Mouse (Mus musculus) spleen, embryonic (tissue): ENCODE measurements around the gene Cwh43.

Experiments
- CTCF ChIA-PET: fragments of 350-600 bp; sonication (Branson Sonifier 250); formaldehyde crosslinking; loops from one replicate; lab custom pipeline; 2022; lab: Charles Lee

The Cwh43 gene

GRCm38 (mm10) chr5:73393041-73393440 lies 12.8 kb upstream of the Cwh43 start:
- CTCF ChIA-PET: no interaction called here

- CTCF ChIA-PET: no interaction called here
Measured at GRCm38 (mm10) chr5:73399768-73400526, 5.9 kb upstream of the Cwh43 start.

DNA sequence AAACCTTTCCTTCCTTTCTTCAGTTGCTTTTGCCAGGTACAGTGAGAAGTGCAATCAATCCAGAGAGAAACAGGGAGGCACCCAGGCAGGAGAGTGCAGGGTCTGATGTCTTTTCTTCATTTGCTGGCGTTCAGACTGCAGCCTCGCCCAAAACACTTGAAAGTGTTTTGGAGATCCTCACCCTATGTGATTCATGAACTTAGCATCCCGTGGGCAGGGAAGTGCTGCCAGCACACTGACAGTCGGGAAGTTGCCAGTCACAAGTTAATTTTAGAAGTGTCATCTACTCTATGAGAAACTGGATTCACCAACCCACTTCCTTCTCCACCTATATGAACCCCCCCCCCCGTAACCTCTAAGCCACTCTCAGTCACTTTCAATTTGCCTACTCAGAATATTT lies 4.5 kb upstream of the Cwh43 start:
- CTCF ChIA-PET: no interaction called here

GRCm38 (mm10) chr5:73402911-73403310 lies 3.0 kb upstream of the Cwh43 start:
- CTCF ChIA-PET: no interaction called here

GRCm38 (mm10) chr5:73403311-73404068 lies 2.4 kb upstream of the Cwh43 start:
- CTCF ChIA-PET: no interaction called here

DNA sequence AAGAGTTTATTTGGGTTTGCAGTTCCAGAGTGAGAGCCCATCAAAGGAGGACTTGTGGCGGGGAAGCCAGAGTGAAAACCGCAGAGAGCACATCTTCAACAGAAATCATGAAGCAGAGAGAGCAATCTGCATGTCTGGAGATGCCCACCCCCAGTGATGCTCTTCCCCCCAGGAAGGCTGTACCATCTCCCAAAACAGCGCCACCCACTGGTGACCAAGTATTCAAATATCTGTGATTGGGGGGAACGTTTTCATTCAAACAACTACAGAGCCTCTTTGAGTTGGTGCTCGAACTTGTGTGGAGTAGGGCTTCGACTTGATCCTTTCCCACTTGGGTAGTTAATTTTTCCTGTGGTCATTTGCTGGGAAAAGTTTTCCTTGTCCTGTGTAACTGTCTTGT lies 1.1 kb upstream of the Cwh43 start:
- CTCF ChIA-PET: interaction anchor here (0.6 kb wide), 1 partner anchor 1129 kb away, joined by 12 read pairs; no protein-coding TSS in a partner anchor

DNA sequence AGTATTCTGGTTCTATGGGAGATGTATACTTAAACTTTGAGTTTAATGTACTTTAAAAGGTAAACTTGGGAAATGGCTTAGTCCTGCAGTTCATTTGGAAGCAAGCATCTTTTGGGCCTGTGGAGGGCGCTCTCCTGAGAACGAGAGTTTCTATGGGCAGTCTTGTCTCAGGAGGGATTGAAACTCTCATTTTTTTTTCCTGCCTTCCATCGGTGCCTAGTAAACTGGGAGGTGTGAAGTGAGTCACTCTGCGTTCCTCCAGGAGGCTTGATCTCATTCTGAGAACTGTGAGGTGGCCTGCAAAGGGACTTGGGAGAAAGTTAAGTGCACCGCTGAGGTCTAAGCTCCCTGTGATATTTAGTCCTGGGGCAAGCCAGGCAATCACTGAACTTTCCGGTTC lies 986 bp downstream of the Cwh43 start:
- CTCF ChIA-PET: no interaction called here

DNA sequence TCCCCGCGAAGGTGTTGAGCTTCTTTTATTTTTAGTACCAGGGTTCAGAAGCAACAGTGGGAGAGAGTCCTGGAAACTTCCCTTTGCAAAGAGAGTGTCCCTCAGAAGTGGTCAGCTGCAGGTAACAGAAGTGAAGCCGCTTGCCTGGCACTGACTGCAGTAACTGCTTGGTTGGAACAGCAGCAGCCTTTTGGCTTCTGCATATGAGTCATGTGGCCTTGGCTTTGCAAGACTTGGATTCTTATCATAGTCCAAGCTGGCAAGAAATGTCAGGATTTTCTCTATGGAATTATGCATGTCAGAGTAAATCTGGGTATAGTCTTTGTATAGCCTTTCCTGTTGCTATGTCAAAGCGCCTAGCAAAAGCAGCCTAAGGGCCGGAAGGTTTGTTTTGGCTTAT lies 4.1 kb downstream of the Cwh43 start:
- CTCF ChIA-PET: no interaction called here

DNA sequence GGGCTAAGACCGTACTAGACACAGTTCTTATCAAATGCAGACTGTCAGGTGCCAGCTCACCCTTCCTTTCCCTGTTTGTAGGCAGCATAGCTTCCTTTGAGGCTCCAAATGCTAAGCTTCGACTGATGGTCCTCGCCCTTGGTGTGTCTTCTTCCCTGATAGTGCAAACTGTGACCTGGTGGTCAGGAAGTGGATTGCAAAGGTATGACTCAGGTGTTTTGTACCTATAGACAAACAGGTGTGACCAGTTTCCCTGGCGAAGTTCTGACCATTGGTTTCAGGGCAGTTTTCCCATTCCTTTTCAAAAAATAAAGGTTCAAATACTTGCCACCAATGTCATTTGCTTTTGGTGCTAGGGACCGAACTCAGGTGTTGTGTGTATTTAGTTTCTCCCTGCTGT lies 5.9 kb downstream of the Cwh43 start:
- CTCF ChIA-PET: no interaction called here

DNA sequence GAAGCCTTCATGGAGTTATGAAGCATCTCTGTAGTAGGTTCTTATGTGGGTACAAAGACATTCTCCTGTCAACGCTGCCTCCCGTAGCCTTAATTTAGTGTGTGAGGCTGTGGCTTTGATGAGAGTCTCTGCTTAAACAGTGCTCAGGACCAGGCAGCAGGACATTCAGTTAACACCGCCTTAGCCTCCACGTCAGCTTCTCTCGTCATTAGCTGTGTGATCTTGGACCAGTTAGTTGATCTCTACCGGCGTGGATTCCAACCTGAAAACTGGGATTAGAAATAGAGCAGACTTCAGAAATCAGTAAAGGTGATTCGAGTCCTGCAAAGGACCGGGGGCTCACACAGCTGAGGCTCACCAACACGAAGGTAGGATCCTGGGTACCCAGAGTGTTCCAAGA lies 8.3 kb downstream of the Cwh43 start:
- CTCF ChIA-PET: no interaction called here

DNA sequence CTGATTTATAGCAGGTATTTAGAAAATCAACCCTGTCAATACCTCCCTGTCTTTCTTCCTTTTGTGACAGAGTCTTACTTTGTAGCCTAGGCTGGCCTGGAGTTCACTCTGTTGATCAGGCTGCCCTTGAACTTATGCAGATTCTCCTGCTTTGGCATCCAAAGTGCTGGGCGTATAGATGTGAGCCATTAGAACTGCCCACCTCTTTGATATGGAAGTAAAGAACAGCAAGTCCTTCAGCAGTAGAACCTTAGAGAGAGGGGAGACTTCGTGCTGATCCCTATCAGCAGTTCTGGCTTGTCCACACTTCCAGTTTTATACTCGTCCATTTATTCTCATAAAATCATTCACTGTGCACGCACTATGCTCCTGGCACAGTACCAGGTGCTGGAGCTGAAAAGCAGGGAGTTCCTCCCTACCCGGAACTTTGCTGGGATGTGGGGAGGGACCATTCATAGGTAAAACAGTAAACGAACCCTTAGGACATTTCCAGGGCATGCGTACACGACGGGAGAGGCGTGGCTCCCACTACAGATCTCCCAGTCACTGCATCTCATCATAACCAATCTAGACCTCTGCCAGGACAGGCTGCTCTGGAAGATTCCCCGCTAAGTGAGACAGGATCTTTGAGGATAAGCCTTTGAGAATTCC lies 13.3 kb downstream of the Cwh43 start:
- CTCF ChIA-PET: no interaction called here

- CTCF ChIA-PET: no interaction called here
Measured at GRCm38 (mm10) chr5:73426824-73427223, 20.9 kb downstream of the Cwh43 start.

DNA sequence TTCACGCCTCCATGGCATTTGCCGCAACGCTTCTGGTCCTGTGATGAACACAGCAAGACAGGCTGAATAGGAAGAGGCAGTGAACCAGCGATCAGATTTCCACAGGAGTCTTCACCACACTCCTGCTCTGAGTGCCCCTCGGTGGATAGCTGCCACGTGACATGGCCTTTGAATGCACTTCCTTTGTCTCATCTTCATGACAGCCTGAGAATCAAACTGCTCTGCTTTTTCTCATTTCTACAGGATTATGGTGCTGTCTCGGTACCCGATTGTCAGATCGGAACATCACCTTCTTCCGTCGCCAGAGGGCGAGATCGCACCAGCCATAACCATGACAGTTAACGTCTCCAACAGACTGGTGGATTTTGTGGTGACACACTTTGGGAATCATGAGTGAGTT lies 25.7 kb downstream of the Cwh43 start:
- CTCF ChIA-PET: no interaction called here

- CTCF ChIA-PET: no interaction called here
Measured at GRCm38 (mm10) chr5:73432805-73433204, 26.9 kb downstream of the Cwh43 start.

DNA sequence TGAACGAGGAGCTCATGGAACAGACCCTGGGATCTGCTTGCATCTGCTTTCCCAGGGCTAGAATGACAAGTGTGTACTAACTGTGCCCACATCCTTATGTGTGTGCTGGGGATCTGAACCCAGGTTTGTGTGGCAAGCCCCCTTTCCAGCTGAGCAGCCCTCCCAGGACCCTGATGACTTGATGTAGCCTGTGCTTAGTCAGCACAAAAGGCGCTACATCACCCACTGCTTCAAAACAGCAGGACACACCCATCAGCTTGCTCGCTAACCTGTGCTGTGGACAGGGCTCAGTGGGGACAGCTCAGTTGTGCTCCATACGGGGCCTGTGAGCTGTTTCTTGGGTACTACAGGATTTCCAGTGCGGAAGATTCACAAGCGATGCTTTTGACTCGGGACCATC lies 28.9 kb downstream of the Cwh43 start:
- CTCF ChIA-PET: no interaction called here

DNA sequence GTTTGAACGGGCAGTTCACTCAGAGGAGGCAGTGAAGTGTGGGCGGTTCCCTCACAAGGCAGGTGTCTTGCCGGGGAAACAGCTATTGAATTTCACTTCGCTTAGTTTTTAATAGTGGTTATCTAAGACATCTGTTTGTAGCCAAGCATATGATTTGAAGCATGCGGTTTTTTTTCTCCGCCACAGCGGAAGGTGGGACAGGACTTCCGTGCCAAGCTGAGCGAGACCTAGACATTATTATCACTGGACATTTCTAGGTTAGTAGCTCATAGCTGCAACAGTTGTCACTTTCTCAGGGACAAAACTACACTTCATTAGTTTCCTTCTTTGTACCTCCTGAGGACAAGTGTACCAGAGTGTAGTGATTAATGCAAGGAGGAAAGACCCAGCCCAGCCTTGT lies 36.3 kb downstream of the Cwh43 start:
- CTCF ChIA-PET: no interaction called here

GRCm38 (mm10) chr5:73450276-73450675 lies 44.4 kb downstream of the Cwh43 start:
- CTCF ChIA-PET: no interaction called here

- CTCF ChIA-PET: no interaction called here
Measured at GRCm38 (mm10) chr5:73454502-73455306, 48.8 kb downstream of the Cwh43 start.

DNA sequence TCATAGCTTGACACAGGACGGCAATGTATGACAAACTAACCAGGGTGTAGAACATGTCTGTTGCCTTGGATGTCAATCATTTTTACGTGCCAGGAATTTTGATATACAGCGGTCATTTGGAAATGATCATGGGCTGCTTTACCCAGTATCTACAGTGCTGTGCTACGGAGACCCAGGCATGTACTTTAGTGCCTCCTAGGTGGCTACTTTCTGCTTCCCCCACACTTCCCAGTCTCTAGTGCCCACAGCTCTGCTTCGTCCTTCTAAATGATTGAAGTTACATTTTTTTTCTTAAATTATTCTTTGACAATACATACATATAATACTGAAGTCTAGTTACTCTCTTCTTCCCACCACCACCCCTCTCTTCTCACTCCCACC lies 49.4 kb downstream of the Cwh43 start:
- CTCF ChIA-PET: no interaction called here

DNA sequence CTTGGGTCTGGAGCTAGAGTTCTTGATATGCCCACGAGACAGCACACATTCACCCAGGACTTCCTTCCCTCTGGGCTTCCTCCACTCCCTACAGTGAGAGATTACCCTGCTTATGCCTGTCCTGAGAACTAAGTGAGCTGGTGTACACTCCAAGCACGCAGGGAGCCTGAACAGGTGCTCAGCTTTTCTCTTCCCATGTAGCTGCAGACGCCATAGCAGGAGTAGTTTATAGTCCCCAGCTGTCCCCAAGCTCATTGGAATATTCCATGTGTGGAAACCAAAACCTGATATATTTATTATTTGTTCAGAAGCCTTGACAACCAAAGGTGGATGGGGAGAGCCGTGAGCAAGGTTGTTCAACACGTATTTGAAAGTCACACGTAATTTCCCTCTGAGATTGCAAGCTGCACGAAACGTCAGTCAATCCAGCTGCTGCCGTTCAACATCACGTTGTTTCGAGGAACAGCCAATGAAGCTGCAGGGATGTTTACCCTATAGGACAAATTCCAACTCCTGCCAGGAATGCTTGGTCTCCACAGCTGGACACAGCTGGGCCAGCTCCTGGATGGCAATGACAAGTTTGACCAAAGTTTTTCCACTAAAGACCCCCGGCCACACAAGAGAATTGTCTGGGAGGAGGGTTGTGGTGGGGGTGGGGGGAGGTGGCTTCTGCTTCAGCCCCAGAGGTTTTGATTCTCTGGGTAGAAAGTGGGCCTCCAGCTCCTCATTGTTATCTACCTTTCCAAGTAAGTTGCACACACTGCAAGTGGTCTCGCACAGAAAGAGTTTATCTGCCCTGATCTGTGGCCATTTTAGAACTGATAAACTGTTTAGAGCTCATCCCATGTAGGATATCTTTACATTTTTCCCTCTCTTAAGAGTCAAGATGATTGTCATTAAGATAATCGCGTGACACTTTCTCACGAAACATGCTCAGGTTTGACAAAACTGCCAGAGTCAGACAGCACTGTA lies 62.9 kb downstream of the Cwh43 start:
- CTCF ChIA-PET: interaction anchor here (0.6 kb wide), 1 partner anchor 636 kb away, joined by 3 read pairs; no protein-coding TSS in a partner anchor
